Mouse (Mus musculus) T-helper 17 cell (primary cell): Measurements from ENCODE around the gene Tmub2.
"Not testable (repeated sequence)": the region's sequence is repeated elsewhere in the genome, so short reads cannot be mapped to it uniquely, and the experiment has no call there.

Source experiments
- in situ Hi-C, 2 experiments: fragments of 300-600 bp; cut with MboI, MseI; formaldehyde crosslinking; loops; 1 replicate in 1 of 2; 2 replicates in 1 of 2; pipeline ENCODE4 v1.15.1; 2025; ENCODE audit warnings: high pct_unique_total_duplicates in 2 of 2

Gene Tmub2

GRCm38 (mm10) chr11:102279595-102279994 lies 5.1 kb upstream of the Tmub2 start:
- in situ Hi-C loops, result no loop called here

DNA sequence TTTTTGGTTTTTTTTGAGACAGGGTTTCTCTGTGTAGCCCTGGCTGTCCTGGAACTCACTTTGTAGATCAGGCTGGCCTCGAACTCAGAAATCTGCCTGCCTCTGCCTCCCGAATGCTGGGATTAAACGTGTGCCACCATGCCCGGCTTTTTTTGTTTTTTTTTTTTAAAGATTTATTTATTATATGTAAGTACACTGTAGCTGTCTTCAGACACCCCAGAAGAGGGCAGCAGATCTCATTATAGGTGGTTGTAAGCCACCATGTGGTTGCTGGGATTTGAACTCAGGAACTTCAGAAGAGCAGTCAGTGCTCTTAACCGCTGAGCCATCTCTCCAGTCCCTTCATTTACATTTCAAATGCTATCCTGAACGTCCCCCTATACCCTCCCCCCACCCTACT lies 4.5 kb upstream of the Tmub2 start:
- in situ Hi-C loops, result not testable (repeated sequence)

GRCm38 (mm10) chr11:102283922-102284321 lies 809 bp upstream of the Tmub2 start:
- in situ Hi-C loops, result no loop called here

DNA sequence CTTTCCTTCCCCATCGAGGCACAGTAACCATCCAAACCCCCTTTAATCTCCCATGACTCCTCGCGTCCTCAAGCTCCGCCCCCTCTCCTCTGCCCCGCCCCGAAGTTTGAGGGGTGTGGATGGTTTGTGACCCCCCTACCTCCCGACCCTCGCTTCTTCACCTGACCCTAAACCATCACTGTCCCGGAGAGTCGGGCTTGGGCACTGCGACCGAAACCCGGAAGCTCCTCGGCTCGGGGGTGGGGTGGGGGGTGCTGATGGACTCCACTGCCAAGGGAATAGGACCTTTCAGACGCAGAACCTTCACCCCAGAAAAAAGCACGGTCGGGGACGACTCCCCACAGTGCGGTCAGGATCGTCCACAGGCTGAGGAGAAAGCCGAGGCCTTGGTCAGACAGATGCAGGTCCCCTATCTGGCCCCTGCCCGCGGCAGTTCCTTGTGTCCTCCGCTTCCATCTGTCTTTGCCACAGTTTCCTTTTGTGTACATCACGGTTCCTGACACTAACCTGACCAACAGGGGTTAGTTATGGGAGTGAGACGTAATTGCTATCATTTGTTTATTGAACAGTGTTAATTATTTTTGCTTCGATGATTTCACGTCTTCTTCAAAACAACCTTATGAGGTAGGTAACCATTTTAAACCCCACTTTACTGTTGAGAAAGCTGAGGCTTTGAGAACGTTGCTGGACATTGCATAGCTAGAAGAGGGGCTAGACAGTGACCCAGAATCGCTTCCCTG lies 534 bp downstream of the Tmub2 start:
- in situ Hi-C loops, result no loop called here

GRCm38 (mm10) chr11:102287485-102287884 lies 2.8 kb downstream of the Tmub2 start:
- in situ Hi-C loops, result no loop called here

GRCm38 (mm10) chr11:102288027-102288804 lies 3.5 kb downstream of the Tmub2 start:
- in situ Hi-C loops, result no loop called here

GRCm38 (mm10) chr11:102288913-102289312 lies 4.2 kb downstream of the Tmub2 start:
- in situ Hi-C loops, result no loop called here

- in situ Hi-C loops, result loop anchor here in 1 of 2 experiments (10.0 kb wide), 2 partner anchors 115 to 145 kb away; partner anchors contain the start of genes Grn and Slc25a39
Observed at GRCm38 (mm10) chr11:102289511-102290100, 4.9 kb downstream of the Tmub2 start.

DNA sequence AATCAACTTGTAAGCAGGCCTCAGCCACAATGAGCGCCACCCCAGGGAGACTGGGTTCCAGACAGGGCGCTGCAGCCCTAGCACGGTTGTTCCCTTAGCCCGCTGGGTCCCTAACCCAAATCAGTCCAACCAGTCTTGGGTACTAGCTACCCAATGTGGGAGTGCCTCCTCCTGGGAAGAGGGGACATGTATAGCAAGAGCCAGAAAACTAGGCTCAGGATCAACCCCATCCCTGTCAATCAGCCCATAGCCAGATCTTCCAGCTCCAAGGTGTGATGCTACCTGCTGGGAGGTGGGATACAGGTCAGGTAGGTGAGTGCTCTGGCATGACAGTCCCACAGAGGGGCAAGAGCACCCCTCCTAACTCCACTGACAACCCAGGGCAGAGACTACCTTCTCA lies 5.4 kb downstream of the Tmub2 start:
- in situ Hi-C loops, result loop anchor here in 1 of 2 experiments (10.0 kb wide), 2 partner anchors 115 to 145 kb away; partner anchors contain the start of genes Grn and Slc25a39

DNA sequence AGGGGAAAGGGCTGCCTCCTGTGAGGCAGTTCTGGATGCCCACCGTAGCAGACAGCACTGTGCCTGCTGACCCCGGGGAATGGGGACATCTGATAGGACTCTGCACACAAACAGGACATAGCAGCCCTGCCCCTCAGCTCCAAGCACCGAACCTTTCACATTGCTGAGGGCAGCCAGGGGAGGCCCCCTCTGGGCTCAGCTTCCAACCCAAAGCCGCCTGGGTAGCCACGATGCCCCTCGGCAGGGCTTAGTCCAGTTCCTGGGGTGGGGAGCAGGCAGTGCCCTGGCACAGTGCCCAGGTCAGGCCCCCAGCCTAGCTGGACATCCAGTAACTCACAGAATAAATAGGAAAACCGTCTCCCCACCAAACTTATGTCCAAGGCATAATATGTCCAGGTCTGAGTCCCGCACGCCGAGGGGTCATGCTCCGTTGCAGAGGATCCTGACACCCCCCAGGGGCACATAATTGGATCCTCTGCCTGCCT lies 6.4 kb downstream of the Tmub2 start:
- in situ Hi-C loops, result loop anchor here in 1 of 2 experiments (10.0 kb wide), 2 partner anchors 114 to 144 kb away; partner anchors contain the start of genes Grn and Slc25a39

GRCm38 (mm10) chr11:102293971-102294370 lies 9.2 kb downstream of the Tmub2 start:
- in situ Hi-C loops, result loop anchor here in 1 of 2 experiments (10.0 kb wide), 2 partner anchors 111 to 141 kb away; partner anchors contain the start of genes Grn and Slc25a39

GRCm38 (mm10) chr11:102294416-102294815 lies 9.7 kb downstream of the Tmub2 start:
- in situ Hi-C loops, result loop anchor here in 1 of 2 experiments (10.0 kb wide), 2 partner anchors 110 to 140 kb away; partner anchors contain the start of genes Grn and Slc25a39

DNA sequence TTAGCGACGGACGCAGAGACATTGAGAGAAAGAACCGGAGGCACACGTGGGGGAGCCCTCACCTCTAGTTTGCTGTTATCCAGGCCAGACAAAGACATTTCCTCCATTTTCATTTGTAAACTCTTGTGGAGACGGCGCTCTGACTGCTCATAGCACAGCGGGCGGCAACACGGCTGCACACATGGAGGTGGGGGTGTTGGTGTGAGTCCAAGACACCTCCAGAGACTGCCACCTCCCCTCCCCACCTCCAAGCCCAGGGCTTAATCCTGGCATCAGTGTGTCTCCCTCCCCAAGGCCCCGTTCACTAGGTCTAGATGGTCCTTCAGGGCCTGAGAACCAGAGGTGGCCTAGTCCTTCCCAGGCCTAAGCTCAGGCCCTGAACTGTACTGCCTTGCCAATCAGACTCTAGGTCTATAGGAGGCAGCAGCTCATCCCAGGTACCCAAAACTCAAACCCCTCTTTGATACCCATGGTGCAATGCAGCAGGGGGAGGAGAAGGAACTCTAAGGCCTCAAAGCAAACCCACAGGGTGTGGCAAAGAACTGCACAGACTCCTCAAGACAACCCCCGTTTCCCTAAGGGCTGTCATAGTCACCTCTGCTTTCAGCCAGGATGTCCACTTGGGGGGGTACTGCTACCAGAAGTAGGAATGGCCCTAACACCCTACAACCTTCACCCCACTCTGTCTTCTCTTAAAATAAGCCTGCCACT lies 10.3 kb downstream of the Tmub2 start:
- in situ Hi-C loops, result loop anchor here in 1 of 2 experiments (10.0 kb wide), 2 partner anchors 110 to 140 kb away; partner anchors contain the start of genes Grn and Slc25a39

DNA sequence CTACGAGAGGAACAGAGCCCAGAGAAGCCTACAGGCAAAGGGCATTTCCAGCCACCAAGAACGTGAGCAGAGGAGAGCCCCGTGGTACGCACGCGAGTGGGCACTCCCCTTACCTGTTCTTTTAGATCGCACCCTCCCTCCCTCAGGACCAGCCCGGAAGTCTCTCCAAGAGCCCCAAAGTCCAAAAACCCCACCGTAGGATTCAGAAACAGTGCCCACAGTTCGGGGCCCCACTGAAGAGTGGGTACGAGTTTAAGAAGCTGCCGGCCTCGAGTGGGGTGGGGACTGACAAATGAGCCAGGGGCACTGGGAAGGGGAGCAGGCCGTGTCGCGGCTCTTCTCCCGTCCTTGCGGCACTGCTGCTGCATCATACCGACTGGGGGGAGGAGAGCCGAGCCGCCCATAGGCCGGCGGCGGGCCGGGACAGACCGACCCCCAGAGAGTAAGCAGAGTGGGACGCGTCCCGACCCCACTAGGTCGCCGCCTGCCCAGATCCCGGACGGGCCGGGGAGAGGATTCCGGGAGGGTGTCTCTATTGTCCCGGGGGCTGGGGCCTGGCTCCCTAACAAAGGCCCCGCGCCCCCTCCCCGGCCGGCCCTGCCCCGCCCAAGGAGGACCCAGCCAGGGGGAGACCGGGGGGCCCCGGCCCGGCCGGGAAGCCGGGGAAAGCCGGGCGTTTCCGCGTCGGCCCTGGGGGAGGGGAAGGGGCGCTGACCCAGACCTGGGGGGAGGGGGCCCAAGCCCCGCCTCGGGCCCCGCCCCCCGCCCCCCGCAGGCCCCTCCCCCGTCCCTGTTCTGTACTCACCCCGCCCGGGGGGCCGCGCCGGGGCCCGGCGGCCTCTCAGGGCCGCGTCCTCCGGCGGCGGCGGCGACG lies 11.1 kb downstream of the Tmub2 start:
- in situ Hi-C loops, result loop anchor here in 1 of 2 experiments (10.0 kb wide), 2 partner anchors 109 to 139 kb away; partner anchors contain the start of genes Grn and Slc25a39

DNA sequence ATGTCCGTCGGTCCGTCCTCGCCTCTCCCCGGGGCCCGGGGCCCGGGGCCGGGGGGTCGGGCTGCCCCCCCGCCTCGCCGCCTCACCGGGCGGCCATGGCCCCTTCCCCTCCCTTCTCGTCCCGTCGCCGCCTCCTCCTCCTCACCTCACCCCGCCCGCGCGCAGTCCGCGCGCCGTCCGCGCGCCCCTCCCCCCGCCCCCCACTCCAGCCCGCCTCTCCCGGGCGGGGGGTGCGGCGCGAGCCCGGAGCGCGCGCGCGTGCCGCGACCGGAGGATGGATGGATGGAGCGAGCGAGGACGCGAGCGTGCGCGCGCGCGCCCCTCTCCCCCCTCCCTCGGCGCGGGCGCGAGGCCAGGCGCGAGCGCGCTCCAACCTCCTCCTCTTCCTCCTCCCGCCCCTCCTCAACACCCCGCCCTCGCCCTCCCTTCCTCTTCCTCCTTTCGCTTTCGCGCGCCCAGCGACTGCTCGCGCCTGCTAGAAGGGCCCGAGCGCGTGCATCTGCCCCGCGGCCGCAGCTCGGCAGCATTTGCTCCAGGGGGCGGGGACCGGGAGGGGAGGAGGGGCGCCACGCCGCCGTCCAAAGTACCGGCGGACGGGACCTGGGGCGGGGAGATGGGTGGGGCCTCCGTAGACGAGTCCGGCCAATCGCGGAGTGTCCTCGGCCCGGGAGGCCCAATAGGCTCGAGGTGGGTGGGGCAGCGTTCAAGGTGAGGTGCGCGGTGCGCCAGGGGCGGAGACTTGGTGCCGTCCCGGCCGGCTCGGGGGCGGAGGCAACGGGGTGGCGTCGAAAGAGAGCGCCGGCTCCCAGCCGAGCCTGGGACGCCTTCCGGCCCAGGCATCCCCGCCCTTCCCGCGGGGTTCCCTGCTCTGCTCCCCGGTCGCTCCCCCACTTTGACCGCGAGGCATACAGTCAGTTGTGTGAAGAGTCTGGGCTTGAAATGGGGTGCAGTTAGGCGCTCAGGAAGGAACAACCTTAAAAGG lies 12.1 kb downstream of the Tmub2 start, which contains the start of gene Atxn7l3:
Gene Atxn7l3, minus strand, starts transcription at position 141 of the 982 bp plus-strand sequence.
- in situ Hi-C loops, result loop anchor here in 1 of 2 experiments (10.0 kb wide), 2 partner anchors 108 to 138 kb away; partner anchors contain the start of genes Grn and Slc25a39

DNA sequence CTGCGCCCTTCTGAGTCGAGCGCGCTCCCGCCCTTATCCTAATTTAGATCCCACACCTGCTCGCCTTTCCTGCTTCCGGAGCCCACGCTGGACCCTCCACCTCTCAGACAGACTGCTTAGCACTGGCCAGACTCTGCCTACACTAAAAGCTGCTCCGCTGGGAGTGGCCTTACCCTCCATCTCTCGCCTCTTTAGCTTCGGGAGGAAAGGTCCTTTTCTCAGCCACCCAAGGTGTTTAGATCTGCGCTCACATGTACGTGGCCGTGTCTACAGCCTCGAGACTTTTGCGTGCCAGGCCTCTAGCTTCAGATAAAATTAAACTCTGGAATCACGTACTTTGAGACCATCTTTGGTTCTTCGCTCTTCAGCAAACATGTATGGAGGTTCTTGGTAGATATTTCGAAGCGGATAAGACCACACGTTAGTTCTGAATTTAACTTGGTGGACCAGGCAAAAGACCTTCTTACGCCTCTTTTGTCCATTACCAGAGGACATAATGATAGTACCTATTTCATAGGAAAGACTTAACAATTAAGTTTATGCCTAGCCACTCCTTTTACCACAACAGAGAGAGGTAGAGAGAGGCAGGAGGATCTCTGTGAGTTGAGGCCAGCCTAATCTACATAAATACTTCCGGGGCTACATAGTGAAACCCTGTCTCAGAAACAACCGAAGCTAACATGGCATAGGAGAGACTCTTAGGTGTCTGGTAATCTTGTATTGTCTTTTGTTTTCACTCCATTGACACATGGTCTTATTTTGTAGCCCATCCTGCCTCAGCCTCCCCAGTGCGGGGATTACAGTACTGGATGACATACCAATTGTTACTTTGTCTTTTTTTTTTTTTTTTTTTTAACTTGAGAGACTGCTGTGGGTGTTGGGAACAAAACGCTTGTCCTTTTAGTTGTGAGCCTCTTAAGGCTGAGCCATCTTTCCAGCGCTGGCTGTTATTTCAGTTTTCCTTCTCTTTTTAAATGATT lies 13.1 kb downstream of the Tmub2 start:
- in situ Hi-C loops, result loop anchor here in 1 of 2 experiments (10.0 kb wide), 2 partner anchors 107 to 137 kb away; partner anchors contain the start of genes Grn and Slc25a39

GRCm38 (mm10) chr11:102299839-102300238 lies 15.1 kb downstream of the Tmub2 start:
- in situ Hi-C loops, result loop anchor here in 1 of 2 experiments (10.0 kb wide), 2 partner anchors 105 to 135 kb away; partner anchors contain the start of genes Grn and Slc25a39
